Mouse (Mus musculus) liver, adult 2 months (tissue): ENCODE results near the gene Hdhd5.

Experiments
- CTCF ChIP-seq: fragments of 200-500 bp; IDR thresholded peaks from 2 replicates; pipeline ENCODE4 v1.5.1; 2011; ENCODE audit warnings: low read depth, low read length, control low read depth
- POLR2A ChIP-seq: fragments of 200-500 bp; IDR thresholded peaks from 2 replicates; pipeline ENCODE4 v1.6.1; 2011; ENCODE audit warnings: low read length, control low read depth; ENCODE audit not compliant: insufficient read depth; ENCODE audit errors: extremely low read depth

DNA sequence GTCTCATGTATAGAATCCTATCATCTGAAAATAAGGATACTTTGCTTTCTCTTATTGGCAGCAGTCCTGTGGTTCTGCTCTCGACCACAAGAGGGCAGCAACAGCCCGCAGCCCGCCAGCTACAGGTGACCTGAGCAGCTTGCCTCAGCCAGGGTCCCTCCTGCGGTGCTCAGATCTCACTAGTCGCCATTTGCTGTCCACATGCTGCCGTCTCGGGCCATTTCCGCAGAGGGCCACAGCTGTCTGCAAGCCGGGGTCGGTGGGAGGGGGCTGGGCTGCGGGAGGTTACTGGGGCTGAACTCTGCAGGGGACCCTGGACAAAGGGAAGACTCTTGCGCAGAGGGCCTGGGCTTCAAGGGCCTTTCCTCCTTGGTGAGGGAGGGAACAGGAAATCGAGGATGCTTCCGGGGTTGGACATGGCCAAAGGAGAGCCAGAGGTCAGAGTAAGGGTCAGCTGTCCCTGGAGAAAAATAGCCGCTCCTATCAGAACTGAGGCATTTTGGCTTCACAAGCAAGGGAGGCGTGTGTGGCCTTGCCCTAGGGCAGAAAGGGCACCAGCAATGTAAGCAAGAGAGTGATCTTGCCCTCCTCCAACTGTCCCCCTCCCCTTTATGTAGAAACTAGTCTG lies 8.1 kb upstream of the Hdhd5 start:
- TF ChIP-seq POLR2A (0 out of 2 replicates have a peak, but pooled peaks have one; percentile 22), CTCF (peak; percentile 98)
